ENCODE assay signal across 8 mouse cellular contexts in genomic region chr11:97523827-97524261, GRCm38 (mm10). TPM values are rescaled to one million over a fixed set of nuclear protein-coding genes. Genes with fewer than 3 reads are reported as not detected.
A peak's percentile ranks its signal among the peaks of the same experiment; 100 is the strongest.
DNase-seq lines count a peak whose midpoint lies in the region; ATAC-seq and TF ChIP-seq lines count a peak whose summit lies in the region.

No protein-coding gene starts in this region.

- no peak overlapping the region for H3K4me2 ChIP-seq in hindbrain, embryonic 13.5 days
- no peak overlapping the region for H3K4me2 ChIP-seq in lung, postnatal 0 days (replicated peaks; ENCODE audit: low read depth, low read length)
- H3K4me2 ChIP-seq in liver, embryonic 11.5 days, result no peak overlapping the region

- H3K9me3 ChIP-seq in hindbrain, embryonic 13.5 days, result no peaks in the 10 kb centered on the region
- H3K9me3 ChIP-seq in lung, postnatal 0 days (ENCODE audit: low read length), result no peaks in the 10 kb centered on the region
- H3K9me3 ChIP-seq in liver, embryonic 11.5 days (ENCODE audit: control insufficient read depth, low read length), result no peaks in the 10 kb centered on the region

- H3K27me3 ChIP-seq in hindbrain, embryonic 13.5 days, result no peaks in the 10 kb centered on the region
- H3K27me3 ChIP-seq in lung, postnatal 0 days (replicated peaks; ENCODE audit: insufficient read depth, low read length), result no peaks in the 10 kb centered on the region
- peaks cover 27% of the 10 kb centered on the region for H3K27me3 ChIP-seq in liver, embryonic 11.5 days (replicated peaks; ENCODE audit: control insufficient read depth, insufficient read depth, low read length)

- no peak for ATAC-seq in hindbrain, embryonic 13.5 days (ENCODE audit: low FRiP score)
- ATAC-seq in lung, postnatal 0 days, result peak; percentile 66
- no peak for ATAC-seq in liver, embryonic 11.5 days (replicated peaks; ENCODE audit: low FRiP score)

- TF ChIP-seq CTCF in lung, postnatal 0 days (IDR thresholded peaks at IDR 0.05), result no peak

- H3K4me3 ChIP-seq in hindbrain, embryonic 13.5 days, result no peak overlapping the region
- H3K4me3 ChIP-seq in lung, postnatal 0 days (ENCODE audit: low read depth, low read length), result no peak overlapping the region
- no peak overlapping the region for H3K4me3 ChIP-seq in liver, embryonic 11.5 days (ENCODE audit: low read depth, low read length)

- H3K9ac ChIP-seq in hindbrain, embryonic 13.5 days, result peak overlapping the region; percentile 49; the same call in 1 of the 2 replicates
- H3K9ac ChIP-seq in lung, postnatal 0 days (replicated peaks; ENCODE audit: low read depth), result no peak overlapping the region
- H3K9ac ChIP-seq in liver, embryonic 11.5 days (ENCODE audit: low read depth, low read length), result no peak overlapping the region

- peaks cover 90% of the 10 kb centered on the region for H3K36me3 ChIP-seq in hindbrain, embryonic 13.5 days
- H3K36me3 ChIP-seq in lung, postnatal 0 days (ENCODE audit: insufficient read depth, low read length), result no peaks in the 10 kb centered on the region
- H3K36me3 ChIP-seq in liver, embryonic 11.5 days (ENCODE audit: control insufficient read depth, insufficient read depth, low read length), result no peaks in the 10 kb centered on the region

- TF ChIP-seq EP300 in lung, postnatal 0 days (IDR thresholded peaks at IDR 0.05), result no peak

- H3K4me1 ChIP-seq in hindbrain, embryonic 13.5 days (replicated peaks), result peaks cover 19% of the 10 kb centered on the region
- no peaks in the 10 kb centered on the region for H3K4me1 ChIP-seq in lung, postnatal 0 days (ENCODE audit: insufficient read depth, low read depth, low read length)
- peaks cover 11% of the 10 kb centered on the region for H3K4me1 ChIP-seq in liver, embryonic 11.5 days (replicated peaks; ENCODE audit: control insufficient read depth, insufficient read depth, low read length)

- DNase-seq in ZHBTc4 (ENCODE audit: low read depth, low spot score), result peak; percentile 67
- peak; percentile 66 to 74 for DNase-seq in cerebellum, adult 18-20 months
- peak; percentile 50 for DNase-seq in lung, postnatal 0 days (ENCODE audit: low spot score)
- DNase-seq in frontal cortex, adult 2 months (ENCODE audit: extremely low spot score in 1 of 2, low spot score in 1 of 2), result no peak
- no peak for DNase-seq in right cerebral cortex, postnatal 4 days
- no peak for DNase-seq in liver, embryonic 11.5 days (ENCODE audit: low spot score)
- DNase-seq in gastrocnemius, postnatal 14 days, result no peak

- 4% methylated on average over 1 of the region's 1 CpGs for WGBS in hindbrain, embryonic 13.5 days
- 6% methylated on average over 1 of the region's 1 CpGs for WGBS in lung, postnatal 0 days
- WGBS in liver, embryonic 11.5 days, result 26% methylated on average over 1 of the region's 1 CpGs

- H3K27ac ChIP-seq in hindbrain, embryonic 13.5 days, result peak overlapping the region; percentile 79
- H3K27ac ChIP-seq in lung, postnatal 0 days (ENCODE audit: low read length), result no peak overlapping the region
- no peak overlapping the region for H3K27ac ChIP-seq in liver, embryonic 11.5 days (ENCODE audit: low read depth, low read length)

- intact Hi-C loops in gastrocnemius, postnatal 14 days (cut with DNase I; ENCODE audit: low total_unique reads), result loop anchor here (5.0 kb wide), 1 partner anchor 33 kb away; no protein-coding TSS in a partner anchor

RNA-seq across cellular contexts. Expression of gene 4933428G20Rik, which starts 23.7 kb away (rescaled TPM):
- polyA plus RNA-seq in hindbrain, embryonic 13.5 days (2015; fragmentation: Nextera tagmentation; extraction: Ambion mirVana), result 0.96 and 1.2 TPM in 2 replicates
- polyA plus RNA-seq in lung, postnatal 0 days (2015; fragmentation: Nextera tagmentation; extraction: Ambion mirVana), result 0.32 and 0.42 TPM in 2 replicates
- polyA plus RNA-seq in frontal cortex, adult 2 months (2012; rRNA removed), result 0.13 and 0.24 TPM in 2 replicates
- polyA plus RNA-seq in liver, embryonic 11.5 days (2014; fragmentation: Nextera tagmentation; extraction: Ambion mirVana), result 0.21 and 0.44 TPM in 2 replicates
- not detected for total RNA-seq in gastrocnemius, postnatal 14 days (2021)

RNA-seq across cellular contexts. Expression of gene Srcin1, which starts 52.1 kb away (rescaled TPM):
- polyA plus RNA-seq in hindbrain, embryonic 13.5 days (2015; fragmentation: Nextera tagmentation; extraction: Ambion mirVana), result 6.0 and 7.0 TPM in 2 replicates
- polyA plus RNA-seq in lung, postnatal 0 days (2015; fragmentation: Nextera tagmentation; extraction: Ambion mirVana), result 0.36 and 0.45 TPM in 2 replicates
- 117 and 123 TPM in 2 replicates for polyA plus RNA-seq in frontal cortex, adult 2 months (2012; rRNA removed)
- polyA plus RNA-seq in liver, embryonic 11.5 days (2014; fragmentation: Nextera tagmentation; extraction: Ambion mirVana), result 0.13 and 0.14 TPM in 2 replicates
- total RNA-seq in gastrocnemius, postnatal 14 days (2021), result under 1 TPM; 0.51 to 0.64 TPM

Comparison
In these comparisons a context has a peak if more than half of its experiments do, and no peak if none do; other contexts are left out.
1. DNase-seq: peak in ZHBTc4 (single experiment), cerebellum, adult 18-20 months (2 of 2) and lung, postnatal 0 days (single experiment); none in frontal cortex, adult 2 months (0 of 2), right cerebral cortex, postnatal 4 days (single experiment), liver, embryonic 11.5 days (single experiment) and gastrocnemius, postnatal 14 days (single experiment).
2. RNA of gene Srcin1, which starts 52.1 kb away (polyA plus RNA-seq): 117 to 123 TPM in frontal cortex, adult 2 months; 6.0 to 7.0 TPM in hindbrain, embryonic 13.5 days, 0.36 to 0.45 TPM in lung, postnatal 0 days and 0.13 to 0.14 TPM in liver, embryonic 11.5 days; every median in the first group is over 10 times any median in the second.